Mouse (Mus musculus) liver, adult 2 months (tissue): ENCODE data around the gene Cs.

ENCODE experiments used
- CTCF ChIP-seq: fragments of 200-500 bp; IDR thresholded peaks from 2 replicates; pipeline ENCODE4 v1.5.1; 2011; ENCODE audit warnings: low read depth, low read length, control low read depth
- POLR2A ChIP-seq: fragments of 200-500 bp; IDR thresholded peaks from 2 replicates; pipeline ENCODE4 v1.6.1; 2011; ENCODE audit warnings: low read length, control low read depth; ENCODE audit not compliant: insufficient read depth; ENCODE audit errors: extremely low read depth

- TF ChIP-seq POLR2A: no peak
- no peak for TF ChIP-seq CTCF
Measured at GRCm38 (mm10) chr10:128379260-128379659, 41.7 kb downstream of the Cs start.
